26 mouse cellular contexts compared by ENCODE assay signal in the genomic region with DNA sequence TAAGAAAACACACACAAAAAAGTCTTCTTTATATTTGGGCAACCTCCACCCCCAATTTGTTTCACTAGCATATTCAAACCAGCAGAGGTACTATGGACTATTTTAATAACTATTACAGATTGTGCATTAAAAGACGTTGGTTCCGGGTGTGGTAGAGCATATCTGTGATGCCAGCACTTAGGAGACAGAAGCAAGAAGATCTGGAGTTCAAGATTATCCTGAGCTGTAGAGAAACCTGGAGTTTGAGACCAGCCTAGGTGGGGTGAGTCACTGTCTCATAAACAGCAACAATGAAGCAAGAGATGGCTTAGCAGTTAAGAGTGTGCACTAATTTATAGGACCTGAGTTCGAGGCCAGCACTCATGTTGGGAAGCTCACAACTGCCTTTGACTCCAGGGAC. TPM values are rescaled to one million over a fixed set of nuclear protein-coding genes. Genes with fewer than 3 reads are reported as not detected.
DNase-seq lines count a peak whose midpoint lies in the region; ATAC-seq and TF ChIP-seq lines count a peak whose summit lies in the region.
"Had no signal": no experiment of that assay in that cellular context is flagged by ENCODE, and none has a peak within 500 bp of the region (broad histone marks: within the 10 kb centered on the region; RNA-seq: fewer than 3 reads in every experiment).

No protein-coding gene starts in this region.

- TF ChIP-seq CTCF in stomach, postnatal 0 days (IDR thresholded peaks at IDR 0.05; ENCODE audit: low read depth): no peak

- H3K36me3 ChIP-seq in stomach, embryonic 16.5 days (ENCODE audit: control insufficient read depth, insufficient read depth, low read length): no peaks in the 10 kb centered on the region
- H3K36me3 ChIP-seq in stomach, postnatal 0 days (ENCODE audit: control insufficient read depth, insufficient read depth, low read length): no peaks in the 10 kb centered on the region
- H3K36me3 ChIP-seq in liver, embryonic 16.5 days (ENCODE audit: control insufficient read depth, insufficient read depth): no peaks in the 10 kb centered on the region
- H3K36me3 ChIP-seq: kidney, embryonic 15.5 days; limb, embryonic 10.5 days; limb, embryonic 15.5 days; neural tube, embryonic 15.5 days; stomach, embryonic 15.5 days had no signal

- H3K4me2 ChIP-seq in stomach, embryonic 16.5 days (ENCODE audit: low read depth, low read length): no peak overlapping the region
- H3K4me2 ChIP-seq in stomach, postnatal 0 days (replicated peaks; ENCODE audit: low read depth): no peak overlapping the region
- H3K4me2 ChIP-seq in liver, embryonic 16.5 days (ENCODE audit: low read depth, low read length): no peak overlapping the region
- H3K4me2 ChIP-seq: hindbrain, embryonic 14.5 days; kidney, embryonic 15.5 days; limb, embryonic 15.5 days; neural tube, embryonic 15.5 days; stomach, embryonic 15.5 days had no signal

- no peak overlapping the region for H3K9ac ChIP-seq in stomach, embryonic 16.5 days (ENCODE audit: low read length)
- no peak overlapping the region for H3K9ac ChIP-seq in stomach, postnatal 0 days (ENCODE audit: low read length)
- no peak overlapping the region for H3K9ac ChIP-seq in liver, embryonic 16.5 days (ENCODE audit: low read depth, low read length)
- H3K9ac ChIP-seq: hindbrain, embryonic 14.5 days; kidney, embryonic 15.5 days; limb, embryonic 15.5 days; neural tube, embryonic 15.5 days; stomach, embryonic 15.5 days had no signal

- no peak for TF ChIP-seq EP300 in stomach, postnatal 0 days (optimal IDR thresholded peaks at IDR 0.05)

- WGBS in stomach, embryonic 16.5 days: 76% methylated on average over 3 of the region's 3 CpGs
- 79% methylated on average over 3 of the region's 3 CpGs for WGBS in stomach, postnatal 0 days
- WGBS in liver, embryonic 16.5 days (ENCODE audit: insufficient replicate concordance): 30% methylated on average over 3 of the region's 3 CpGs

- no peak for DNase-seq in stomach, postnatal 0 days (ENCODE audit: low spot score)
- DNase-seq in c-Kit-positive CD71-positive TER-119-positive erythroid progenitor cells, embryonic 14.5 days (ENCODE audit: low spot score): peak; percentile 28
- DNase-seq in cerebellum, adult 8-10 months: no peak
- DNase-seq in layer of hippocampus, adult 9-11 months: no peak
- no peak for DNase-seq in kidney, postnatal 10 days
- DNase-seq: adrenal gland, postnatal 10 days; B cell, adult 2 months; cerebellum, adult 9-10 months; cerebellum, postnatal 36 days; gastrocnemius, postnatal 14 days; kidney, adult 11 months; kidney, postnatal 36 days; midbrain, embryonic 14.5 days; right cerebral cortex, postnatal 25 days; thymus, adult 18-20 months; thymus, postnatal 25 days had no signal

- H3K4me3 ChIP-seq in stomach, embryonic 16.5 days (replicated peaks; ENCODE audit: low read length): no peak overlapping the region
- H3K4me3 ChIP-seq in stomach, postnatal 0 days (ENCODE audit: low read depth, low read length): no peak overlapping the region
- H3K4me3 ChIP-seq in liver, embryonic 16.5 days (ENCODE audit: low read depth, low read length): no peak overlapping the region
- H3K4me3 ChIP-seq: kidney, embryonic 15.5 days; limb, embryonic 10.5 days; limb, embryonic 15.5 days; neural tube, embryonic 15.5 days; stomach, embryonic 15.5 days had no signal

- H3K27ac ChIP-seq in stomach, embryonic 16.5 days (ENCODE audit: low read length): 0 out of 2 replicates have a peak overlapping the region, but pooled peaks have one; percentile 11
- no peak overlapping the region for H3K27ac ChIP-seq in stomach, postnatal 0 days (replicated peaks)
- no peak overlapping the region for H3K27ac ChIP-seq in liver, embryonic 16.5 days (ENCODE audit: low read length)
- H3K27ac ChIP-seq: hindbrain, embryonic 14.5 days; kidney, embryonic 15.5 days; limb, embryonic 10.5 days; limb, embryonic 15.5 days; neural tube, embryonic 15.5 days had no signal

- no peaks in the 10 kb centered on the region for H3K27me3 ChIP-seq in stomach, embryonic 16.5 days (ENCODE audit: control insufficient read depth, insufficient read depth, low read length)
- H3K27me3 ChIP-seq in stomach, postnatal 0 days (ENCODE audit: control insufficient read depth, insufficient read depth, low read length): no peaks in the 10 kb centered on the region
- no peaks in the 10 kb centered on the region for H3K27me3 ChIP-seq in liver, embryonic 16.5 days (ENCODE audit: control insufficient read depth, insufficient read depth, low read depth, low read length)
- H3K27me3 ChIP-seq: kidney, embryonic 15.5 days; limb, embryonic 15.5 days; neural tube, embryonic 15.5 days; stomach, embryonic 15.5 days had no signal

- ATAC-seq in stomach, embryonic 16.5 days (ENCODE audit: insufficient read depth, low FRiP score): no peak
- no peak for ATAC-seq in stomach, postnatal 0 days (ENCODE audit: low FRiP score, low TSS enrichment)
- ATAC-seq in liver, embryonic 16.5 days (ENCODE audit: low read depth): peak; percentile 59; the same call in 1 of the 2 replicates
- ATAC-seq: activated CD4-positive, CD25-positive, alpha-beta regulatory T cell, adult 4 months; forebrain, embryonic 14.5 days had no signal

- H3K9me3 ChIP-seq in stomach, embryonic 16.5 days (replicated peaks; ENCODE audit: control insufficient read depth, low read length): no peaks in the 10 kb centered on the region
- no peaks in the 10 kb centered on the region for H3K9me3 ChIP-seq in stomach, postnatal 0 days (ENCODE audit: control insufficient read depth, low read length)
- no peaks in the 10 kb centered on the region for H3K9me3 ChIP-seq in liver, embryonic 16.5 days (replicated peaks; ENCODE audit: control insufficient read depth, low read length)
- H3K9me3 ChIP-seq: kidney, embryonic 15.5 days; limb, embryonic 10.5 days; limb, embryonic 15.5 days; neural tube, embryonic 15.5 days; stomach, embryonic 15.5 days had no signal

- H3K4me1 ChIP-seq in stomach, embryonic 16.5 days (ENCODE audit: control insufficient read depth, insufficient read depth, low read length): peaks cover 5% of the 10 kb centered on the region; the same call in 1 of the 2 replicates
- H3K4me1 ChIP-seq in stomach, postnatal 0 days (replicated peaks; ENCODE audit: control insufficient read depth, insufficient read depth): no peaks in the 10 kb centered on the region
- H3K4me1 ChIP-seq in liver, embryonic 16.5 days (ENCODE audit: control insufficient read depth, low read depth, low read length): peaks cover 13% of the 10 kb centered on the region
- H3K4me1 ChIP-seq: limb, embryonic 10.5 days; limb, embryonic 15.5 days; neural tube, embryonic 15.5 days had no signal

RNA-seq across cellular contexts. Expression of a gene that starts 50.4 kb away (rescaled TPM):
- 24.2 and 31.3 TPM in 2 replicates for polyA plus RNA-seq in stomach, embryonic 16.5 days (2015; fragmentation: Nextera tagmentation; extraction: Ambion mirVana)
- 7.1 and 8.9 TPM in 2 replicates for polyA plus RNA-seq in stomach, postnatal 0 days (2015; fragmentation: Nextera tagmentation; extraction: Ambion mirVana)
- 5.0 and 6.4 TPM in 2 replicates for polyA plus RNA-seq in liver, embryonic 16.5 days (2015; fragmentation: Nextera tagmentation; extraction: Ambion mirVana)
